Mouse (Mus musculus) cerebellum, postnatal 4 days (tissue): Measurements from ENCODE around the gene Olfr301.

ENCODE experiments used
- DNase-seq, 2 experiments: peaks; one replicate each; pipeline ENCODE4 v3.0.0; 2022; ENCODE audit warnings: low spot score in 2 of 2, mixed read lengths in 1 of 2

Olfr301 gene

GRCm38 (mm10) chr7:86403546-86403945 is at the start of gene Olfr301:
Olfr301 (plus strand) TSS chr7:86403846.
- DNase-seq: no peak

DNA sequence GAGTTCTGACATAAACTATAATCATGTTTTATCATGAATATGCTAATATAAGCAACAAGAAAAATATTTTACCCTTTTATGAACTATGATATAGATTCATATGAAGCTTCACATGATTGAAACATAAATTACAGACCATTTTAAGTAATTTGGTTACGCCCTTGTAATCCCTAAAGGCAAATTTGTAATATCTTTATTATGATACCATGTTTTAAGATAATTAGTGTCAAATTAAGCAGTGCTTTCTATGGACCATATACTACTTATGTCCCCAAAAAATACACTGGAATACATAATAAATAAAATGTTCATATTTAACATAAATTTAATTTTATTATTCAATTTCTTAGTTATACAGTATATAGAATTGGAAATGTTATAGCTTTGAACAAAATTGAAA is 36.8 kb upstream of the Olfr301 start, which contains the start of gene Olfr305:
Gene Olfr305, minus strand, starts transcription at position 101 of the 400 bp plus-strand sequence.
- DNase-seq: no peak

DNA sequence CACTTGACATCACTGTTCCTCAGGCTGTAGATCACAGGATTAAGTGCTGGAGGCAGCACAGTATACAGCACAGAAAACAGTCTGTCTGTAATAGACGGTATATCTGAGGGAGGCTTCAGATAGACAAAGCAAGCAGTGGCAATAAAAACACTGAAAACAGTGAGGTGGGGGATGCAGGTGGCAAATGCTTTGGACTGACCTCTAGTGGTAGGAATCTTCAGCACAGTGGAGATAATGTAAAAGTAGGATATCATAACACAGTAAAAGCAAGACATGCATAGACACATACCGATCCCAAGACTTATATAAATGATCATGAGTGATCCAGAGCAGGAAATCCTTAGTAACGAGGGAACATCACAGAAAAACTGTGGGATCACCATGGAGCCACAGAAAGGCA is 17.9 kb upstream of the Olfr301 start:
- DNase-seq: no peak

GRCm38 (mm10) chr7:86386558-86386957 is 17.1 kb upstream of the Olfr301 start, which contains the start of gene Olfr304:
Olfr304 (minus strand) TSS chr7:86386658.
- DNase-seq: no peak

- no peak for DNase-seq
Measured at GRCm38 (mm10) chr7:86397689-86398088, 6.0 kb upstream of the Olfr301 start, which contains the start of gene Olfr303. Olfr303 (minus strand) TSS chr7:86397789.

DNA sequence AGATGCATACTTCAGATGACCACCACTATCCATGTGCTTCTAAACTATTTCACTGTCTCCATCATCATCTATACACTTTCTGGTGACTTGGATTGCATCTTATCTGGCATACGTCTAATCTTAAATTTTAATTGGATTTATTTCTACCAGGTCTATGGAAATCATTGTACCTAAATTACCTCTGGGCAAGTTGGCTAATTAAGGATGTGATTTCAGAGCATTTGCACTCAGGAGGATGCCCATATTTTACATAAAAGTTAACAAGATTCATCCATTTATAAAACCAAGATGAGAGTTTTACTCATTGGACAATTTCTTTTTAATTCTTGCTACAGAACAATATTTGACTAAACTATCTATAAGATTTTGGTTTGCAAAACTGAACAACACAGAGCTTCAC is 56.0 kb downstream of the Olfr301 start, which contains the start of gene Olfr299:
Gene Olfr299, plus strand, starts transcription at position 301 of the 400 bp plus-strand sequence.
- DNase-seq: no peak
